Mouse (Mus musculus): ENCODE measurements around the gene Itprid1.

- TF ChIP-seq CTCF (IDR thresholded peaks at IDR 0.05; ENCODE audit: insufficient read depth, low read depth, low read length) = no peak
- no peak for TF ChIP-seq POLR2A (IDR thresholded peaks at IDR 0.05; ENCODE audit: insufficient read depth, low read depth, low read length)
Observed at GRCm38 (mm10) chr6:55879356-55879960, 42.8 kb downstream of the Itprid1 start.
